Mouse (Mus musculus) testis, adult 2 months (tissue): Measurements from ENCODE around the gene Rasgef1c. TPM values are rescaled to one million over a fixed set of nuclear protein-coding genes. Genes with fewer than 3 reads are reported as not detected.

Experiments
- H3K27ac ChIP-seq: fragments of 200-500 bp; 2 replicates; pipeline ENCODE4 v1.5.1; 2012; ENCODE audit warnings: low read depth, low read length; ENCODE audit not compliant: control insufficient read depth, insufficient read depth
- H3K27me3 ChIP-seq: fragments of 200-500 bp; 2 replicates; pipeline ENCODE4 v1.6.1; 2012; ENCODE audit warnings: mild to moderate bottlenecking, low read length, moderate library complexity; ENCODE audit not compliant: control insufficient read depth, insufficient read depth
- H3K36me3 ChIP-seq: fragments of 200-500 bp; 2 replicates; pipeline ENCODE4 v1.6.1; 2012; ENCODE audit warnings: mild to moderate bottlenecking, low read length; ENCODE audit not compliant: control insufficient read depth, insufficient read depth
- H3K4me1 ChIP-seq: fragments of 200-500 bp; 2 replicates; pipeline ENCODE4 v1.6.1; 2012; ENCODE audit warnings: low read length; ENCODE audit not compliant: control insufficient read depth, insufficient read depth
- H3K4me3 ChIP-seq: fragments of 200-500 bp; 2 replicates; pipeline ENCODE4 v1.5.1; 2012; ENCODE audit warnings: low read depth, mild to moderate bottlenecking, low read length, moderate library complexity, mixed read lengths; ENCODE audit not compliant: control insufficient read depth
- CTCF ChIP-seq: fragments of 200-500 bp; IDR thresholded peaks from 2 replicates; pipeline ENCODE4 v1.5.1; 2012; ENCODE audit warnings: low read depth, mild to moderate bottlenecking, inconsistent platforms, low read length, moderate library complexity; ENCODE audit not compliant: control insufficient read depth, insufficient read depth, insufficient replicate concordance
- POLR2A ChIP-seq: fragments of 200-500 bp; IDR thresholded peaks from 2 replicates; pipeline ENCODE4 v1.6.1; 2012; ENCODE audit warnings: low read depth, mild to moderate bottlenecking, inconsistent platforms, low read length, moderate library complexity; ENCODE audit not compliant: control insufficient read depth
- polyA plus RNA-seq: library from polyadenylated mRNA; depleted of rRNA; stranded (reverse); fragments of >200 nt; gene quantifications from 2 replicates; pipeline ENCODE4 v1.2.3, GENCODE M21; 2012

The Rasgef1c gene
- polyA plus RNA-seq, 1 experiment: 0.93 TPM

- Histone ChIP-seq H3K27ac (no peak overlapping the region), H3K36me3 (no peaks in the 10 kb centered on the region), H3K27me3 (no peaks in the 10 kb centered on the region), H3K4me3 (no peak overlapping the region), H3K4me1 (no peaks in the 10 kb centered on the region)
- TF ChIP-seq CTCF (no peak), POLR2A (no peak)
Observed at GRCm38 (mm10) chr11:49978935-49979334, 77.3 kb downstream of the Rasgef1c start.

GRCm38 (mm10) chr11:49980681-49981235, 79.1 kb downstream of the Rasgef1c start:
- Histone ChIP-seq H3K36me3 (no peaks in the 10 kb centered on the region), H3K4me1 (no peaks in the 10 kb centered on the region), H3K27me3 (no peaks in the 10 kb centered on the region), H3K4me3 (no peak overlapping the region), H3K27ac (no peak overlapping the region)
- TF ChIP-seq POLR2A: no peak
- no peak for TF ChIP-seq CTCF

- no peaks in the 10 kb centered on the region for H3K36me3 ChIP-seq
- no peaks in the 10 kb centered on the region for H3K27me3 ChIP-seq
- H3K27ac ChIP-seq: no peak overlapping the region
- no peak overlapping the region for H3K4me3 ChIP-seq
- no peaks in the 10 kb centered on the region for H3K4me1 ChIP-seq
- TF ChIP-seq POLR2A (no peak), CTCF (no peak)
Observed at GRCm38 (mm10) chr11:49981321-49981963, 79.8 kb downstream of the Rasgef1c start.

- no peak for TF ChIP-seq POLR2A
- no peak for TF ChIP-seq CTCF
- Histone ChIP-seq H3K27ac (no peak overlapping the region), H3K4me3 (no peak overlapping the region), H3K4me1 (no peaks in the 10 kb centered on the region), H3K36me3 (no peaks in the 10 kb centered on the region), H3K27me3 (no peaks in the 10 kb centered on the region)
Observed at GRCm38 (mm10) chr11:49982094-49982493, 80.5 kb downstream of the Rasgef1c start.

- H3K4me3 ChIP-seq: no peak overlapping the region
- no peak overlapping the region for H3K27ac ChIP-seq
- TF ChIP-seq CTCF: no peak
- no peak for TF ChIP-seq POLR2A
- H3K36me3 ChIP-seq: no peaks in the 10 kb centered on the region
- H3K27me3 ChIP-seq: no peaks in the 10 kb centered on the region
- no peaks in the 10 kb centered on the region for H3K4me1 ChIP-seq
Observed at GRCm38 (mm10) chr11:49982881-49983280, 81.2 kb downstream of the Rasgef1c start.

- no peak overlapping the region for H3K27ac ChIP-seq
- no peaks in the 10 kb centered on the region for H3K36me3 ChIP-seq
- H3K4me3 ChIP-seq: no peak overlapping the region
- TF ChIP-seq CTCF (no peak), POLR2A (no peak)
- H3K4me1 ChIP-seq: no peaks in the 10 kb centered on the region
- no peaks in the 10 kb centered on the region for H3K27me3 ChIP-seq
Observed at GRCm38 (mm10) chr11:49983875-49984552, 82.4 kb downstream of the Rasgef1c start.

GRCm38 (mm10) chr11:49985009-49985408, 83.4 kb downstream of the Rasgef1c start:
- Histone ChIP-seq H3K36me3 (no peaks in the 10 kb centered on the region), H3K4me1 (no peaks in the 10 kb centered on the region)

More at GRCm38 (mm10) chr11:49985009-49985408, 83.4 kb downstream of the Rasgef1c start:
- Histone ChIP-seq H3K27me3 (no peaks in the 10 kb centered on the region), H3K4me3 (no peak overlapping the region), H3K27ac (no peak overlapping the region)
- TF ChIP-seq CTCF: no peak
- TF ChIP-seq POLR2A: no peak
